Mouse (Mus musculus) heart, adult 2 months (tissue): ENCODE results near the gene Zfp598.

ENCODE experiments used
- CTCF ChIP-seq: fragments of 200-600 bp; IDR thresholded peaks from 2 replicates; pipeline ENCODE4 v1.8.1; 2022; ENCODE audit warnings: antibody characterized with exemption, mild to moderate bottlenecking, moderate library complexity
- EP300 ChIP-seq: fragments of 200-500 bp; IDR thresholded peaks from 2 replicates; pipeline ENCODE4 v1.6.1; 2011; ENCODE audit warnings: low read depth, low read length, control low read depth; ENCODE audit not compliant: insufficient read depth
- POLR2A ChIP-seq: fragments of 200-500 bp; IDR thresholded peaks from 2 replicates; pipeline ENCODE4 v1.6.1; 2011; ENCODE audit warnings: mild to moderate bottlenecking, low read depth, low read length, control low read depth; ENCODE audit not compliant: insufficient read depth

DNA sequence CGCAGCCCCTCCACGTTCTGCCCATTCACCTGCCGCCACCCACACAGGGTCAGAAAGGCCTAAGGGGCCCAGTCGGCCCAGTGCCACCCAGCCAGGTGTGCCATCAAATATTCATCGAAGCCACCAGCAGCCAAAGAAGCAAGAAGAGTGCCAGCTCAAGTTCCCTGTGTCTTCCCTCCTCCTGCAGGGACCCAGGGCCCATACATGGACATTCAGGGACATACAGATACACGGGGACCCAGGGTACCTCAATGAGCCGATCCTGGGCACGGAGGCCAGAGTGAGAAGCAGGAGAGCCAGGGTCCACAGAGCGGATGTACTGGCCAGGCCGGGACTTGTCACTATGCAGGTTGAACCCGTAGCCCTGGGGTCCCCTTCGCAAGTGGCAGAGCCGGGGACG lies 27.5 kb upstream of the Zfp598 start:
- TF ChIP-seq POLR2A (no peak), CTCF (no peak), EP300 (no peak)
